Mouse (Mus musculus) urinary bladder, postnatal 25 days (tissue): ENCODE measurements around the gene Eml1.
A peak's percentile ranks its signal among the peaks of the same experiment; 100 is the strongest.
"Not testable (repeated sequence)": the region's sequence is repeated elsewhere in the genome, so short reads cannot be mapped to it uniquely, and the experiment has no call there.

Source experiments
- DNase-seq: peaks from one replicate; pipeline ENCODE4 v3.0.0; 2022; ENCODE audit warnings: low spot score

The Eml1 gene

DNA sequence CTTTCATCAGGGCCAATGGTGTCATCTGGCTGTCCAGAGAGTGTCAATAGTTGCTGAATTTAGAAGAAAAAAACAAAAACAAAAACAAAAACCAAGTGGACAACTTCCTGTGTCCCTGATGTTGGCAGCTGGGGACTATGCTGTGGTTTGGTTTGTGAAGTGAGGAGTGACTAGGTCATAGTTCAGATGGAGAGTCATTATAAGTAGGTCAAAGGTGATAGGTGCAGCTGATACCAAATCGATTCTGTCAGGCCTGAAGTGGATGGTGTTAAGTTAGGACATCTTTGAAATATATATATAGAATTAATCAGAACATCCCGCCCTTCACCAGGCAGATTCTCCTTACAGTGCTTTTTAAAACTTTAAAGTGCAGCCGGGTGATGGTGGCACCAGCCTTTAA, 103.7 kb downstream of the Eml1 start:
- DNase-seq = no peak

DNA sequence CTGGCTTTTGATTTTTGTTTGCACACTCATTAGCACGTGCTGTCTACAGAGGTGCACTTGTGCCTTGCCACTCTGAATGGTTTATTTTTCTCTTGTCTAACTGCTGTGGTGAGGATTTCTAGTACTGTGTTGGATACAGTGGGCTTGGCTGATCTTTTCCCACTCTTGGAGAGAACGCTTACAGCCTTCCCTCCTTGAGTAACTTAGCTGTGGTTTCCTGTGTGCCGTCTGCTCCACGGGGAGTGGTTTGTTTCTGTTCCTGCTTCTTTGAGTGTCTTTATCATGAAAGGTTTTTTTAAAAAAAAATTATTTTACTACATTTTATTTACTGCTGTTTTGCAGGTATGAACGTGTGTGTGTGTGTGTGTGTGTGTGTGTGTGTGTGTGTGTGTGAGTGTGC, 108.0 kb downstream of the Eml1 start:
- no peak for DNase-seq

DNA sequence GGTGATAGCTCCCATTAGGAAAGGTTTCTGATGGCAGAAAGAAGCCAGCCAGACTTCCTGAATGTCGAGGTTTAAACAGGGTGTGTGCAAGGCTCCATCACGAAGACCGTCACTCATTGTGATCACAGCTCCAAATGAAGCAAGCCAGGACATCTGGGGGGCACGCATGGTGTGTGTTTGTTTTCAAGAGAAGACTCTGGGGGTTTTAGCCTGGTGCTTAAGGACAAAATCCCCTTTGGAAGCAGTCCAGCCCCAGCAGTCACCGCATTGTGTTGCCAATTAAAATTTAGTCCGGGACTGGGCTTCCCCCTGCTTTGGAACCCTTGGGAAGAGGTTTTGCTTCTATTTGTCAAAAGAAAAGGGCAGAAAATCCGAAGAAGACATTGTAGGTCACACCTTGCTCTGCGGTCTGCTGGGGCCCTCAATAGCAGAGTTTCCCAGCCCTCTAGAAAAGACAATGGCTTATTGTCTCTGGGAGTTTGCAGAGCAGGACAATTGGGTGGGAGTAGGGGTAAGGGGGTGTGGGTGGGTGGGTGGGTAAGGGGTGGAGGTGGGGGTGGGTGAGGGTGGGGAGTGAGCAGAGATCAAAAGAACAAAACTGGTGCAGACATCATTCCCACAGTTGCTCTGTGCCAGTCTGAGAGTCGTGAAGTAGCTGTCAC, 110.1 kb downstream of the Eml1 start:
- DNase-seq = no peak

DNA sequence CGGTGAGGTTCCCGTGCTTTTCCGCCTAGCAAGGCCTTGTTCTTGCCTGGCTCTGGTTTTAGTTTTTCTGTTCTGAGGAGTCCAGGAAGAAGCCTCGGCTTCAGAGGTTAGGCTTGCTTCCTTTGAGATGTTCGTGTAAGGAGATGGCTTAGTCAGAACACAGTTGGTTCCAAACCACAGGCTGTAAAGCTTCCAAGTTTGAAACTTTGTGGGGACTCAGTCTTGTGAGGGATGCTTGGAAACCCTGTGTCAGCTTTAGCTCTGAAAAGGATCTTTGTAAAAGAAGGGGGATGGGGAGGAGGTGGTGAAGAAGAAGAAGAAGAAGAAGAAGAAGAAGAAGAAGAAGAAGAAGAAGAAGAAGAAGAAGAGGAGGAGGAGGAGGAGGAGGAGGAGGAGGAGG, 118.3 kb downstream of the Eml1 start:
- DNase-seq = no peak

DNA sequence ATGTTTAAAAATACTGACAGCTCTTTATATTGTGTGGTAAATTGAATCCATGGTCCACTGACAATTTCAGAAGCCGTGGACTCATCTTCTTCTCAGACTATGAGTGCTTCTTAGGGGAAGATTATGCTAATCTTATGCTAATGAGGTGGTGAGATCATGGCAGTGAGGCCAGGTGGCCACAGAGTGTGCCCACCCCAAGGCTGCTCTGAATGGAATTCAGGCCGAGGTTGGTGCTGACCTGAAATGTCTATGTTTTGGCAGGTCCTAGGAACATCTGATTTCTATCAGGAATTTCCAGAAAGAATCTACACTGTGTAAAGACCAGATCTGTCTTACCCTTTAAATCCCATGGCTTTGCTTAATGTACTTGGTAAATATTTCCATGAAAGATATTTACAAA, 119.0 kb downstream of the Eml1 start:
- DNase-seq = no peak

DNA sequence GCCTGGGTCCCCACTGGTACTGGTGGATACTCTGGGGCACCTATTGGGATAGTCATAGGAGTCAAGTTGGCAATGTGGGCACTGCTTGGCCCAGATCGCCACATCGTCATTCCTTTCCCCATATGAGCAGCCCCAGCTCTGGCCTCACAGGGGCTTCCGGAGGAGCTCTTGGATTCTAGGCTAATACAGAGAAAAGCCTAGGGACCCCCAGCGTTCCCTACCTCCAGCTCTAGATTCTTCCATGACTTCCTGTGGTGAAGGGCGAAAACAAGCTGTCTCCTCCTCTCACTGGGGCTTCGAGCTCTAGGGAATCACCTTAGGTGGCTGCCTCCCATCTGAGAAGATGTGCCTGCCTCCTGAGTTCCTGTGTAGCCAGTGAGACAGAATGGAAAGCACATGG, 119.6 kb downstream of the Eml1 start:
- no peak for DNase-seq

DNA sequence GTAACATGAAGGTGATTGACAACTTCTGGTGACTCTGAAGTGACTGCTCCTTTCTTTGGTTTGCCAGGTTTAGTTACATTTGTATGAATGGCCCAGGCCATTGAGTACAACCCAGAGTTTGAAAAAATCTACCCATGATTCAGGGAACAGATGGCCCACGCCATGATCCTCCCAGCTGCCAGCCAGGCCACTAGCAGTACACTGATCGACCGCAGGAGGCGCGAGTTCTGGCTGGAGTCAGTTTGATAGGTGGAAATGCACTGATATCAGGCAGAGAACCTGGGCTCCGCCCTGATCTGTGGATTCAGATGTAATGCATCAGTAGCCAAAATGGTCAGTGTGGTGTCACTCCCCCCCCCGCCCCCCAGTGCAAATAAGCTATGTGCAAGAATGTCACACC, 120.2 kb downstream of the Eml1 start:
- DNase-seq = no peak

DNA sequence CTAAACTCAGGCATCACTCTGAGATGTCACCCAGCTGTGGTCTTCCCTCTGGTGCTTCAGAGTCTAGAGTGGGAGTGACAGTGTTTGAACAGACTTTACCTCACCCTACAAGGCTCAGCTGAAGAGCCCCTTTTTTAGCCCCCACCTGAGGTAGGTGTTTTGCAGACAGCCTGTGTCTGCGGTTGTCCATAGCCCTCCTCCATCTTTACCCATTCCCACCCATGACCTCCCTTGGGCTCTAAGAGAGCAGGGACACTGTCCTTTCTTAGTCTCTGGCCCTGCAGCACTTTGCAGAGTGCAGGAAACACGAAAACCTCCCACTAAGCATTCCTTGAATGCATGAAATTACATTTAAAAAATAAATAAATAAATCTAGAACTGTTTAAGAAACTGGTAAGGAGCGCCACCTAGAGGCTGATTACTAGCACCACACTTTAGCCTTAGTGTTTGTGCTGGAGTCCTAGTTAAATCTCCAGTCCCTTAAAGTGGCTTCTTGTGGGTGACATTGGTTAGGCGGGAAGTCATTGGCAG, 123.3 kb downstream of the Eml1 start:
- DNase-seq = peak; percentile 39

DNA sequence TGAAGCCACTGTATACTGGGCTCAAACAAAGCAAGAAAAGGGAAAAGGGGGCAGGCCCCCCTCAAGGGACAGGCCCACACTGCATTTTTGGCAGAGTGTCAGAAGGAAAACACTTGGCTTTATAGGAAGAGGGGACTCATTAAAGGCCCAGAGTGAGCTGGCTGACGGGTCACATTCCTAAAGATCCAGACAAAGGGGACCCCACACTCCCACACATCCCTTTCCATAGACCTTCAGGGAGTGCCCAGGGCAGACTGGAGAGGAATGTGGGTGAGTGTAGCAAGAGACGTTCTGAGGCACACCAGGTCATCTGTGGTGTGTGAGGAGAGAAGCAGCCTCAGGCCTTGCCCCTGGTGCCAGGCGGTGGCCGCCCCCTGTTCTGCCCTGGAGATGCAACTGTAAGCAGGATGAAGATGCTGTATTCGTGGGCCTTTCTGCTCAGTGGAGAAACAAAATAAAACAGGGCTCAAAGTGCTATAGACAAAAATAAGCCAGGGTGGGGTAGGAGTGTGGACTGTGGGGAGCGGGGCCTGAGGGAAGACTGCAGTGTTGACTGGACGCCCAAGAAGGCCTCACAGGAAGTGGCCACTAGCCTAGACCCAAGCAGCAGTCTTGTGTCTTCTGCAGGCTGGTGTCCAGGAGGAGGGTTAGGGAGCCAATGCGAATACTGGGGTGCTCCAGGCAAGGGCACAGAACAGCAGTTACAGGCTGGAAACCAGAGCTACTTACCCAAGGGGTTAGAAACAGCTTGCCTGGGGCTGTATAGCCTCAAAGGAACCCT, 124.9 kb downstream of the Eml1 start:
- DNase-seq = no peak

DNA sequence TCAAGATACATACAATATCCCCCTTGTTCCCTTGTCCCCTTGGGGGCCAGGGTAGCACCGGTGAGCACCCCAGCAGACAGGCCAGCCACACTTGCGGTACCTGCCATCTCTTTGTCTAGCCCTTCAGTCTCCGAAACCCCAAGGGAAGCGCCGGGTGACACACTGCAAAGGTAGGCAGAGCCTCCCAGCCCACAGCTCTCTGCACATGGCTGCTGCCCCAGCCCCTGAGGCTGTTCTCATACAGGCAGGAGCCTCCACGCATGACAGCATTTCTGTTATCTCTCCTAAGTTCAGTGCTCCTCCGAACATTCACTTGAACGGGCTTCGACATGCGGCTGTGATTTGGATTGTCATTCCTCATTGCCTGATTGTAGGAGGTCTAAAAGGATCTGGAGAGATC, 132.3 kb downstream of the Eml1 start:
- no peak for DNase-seq

DNA sequence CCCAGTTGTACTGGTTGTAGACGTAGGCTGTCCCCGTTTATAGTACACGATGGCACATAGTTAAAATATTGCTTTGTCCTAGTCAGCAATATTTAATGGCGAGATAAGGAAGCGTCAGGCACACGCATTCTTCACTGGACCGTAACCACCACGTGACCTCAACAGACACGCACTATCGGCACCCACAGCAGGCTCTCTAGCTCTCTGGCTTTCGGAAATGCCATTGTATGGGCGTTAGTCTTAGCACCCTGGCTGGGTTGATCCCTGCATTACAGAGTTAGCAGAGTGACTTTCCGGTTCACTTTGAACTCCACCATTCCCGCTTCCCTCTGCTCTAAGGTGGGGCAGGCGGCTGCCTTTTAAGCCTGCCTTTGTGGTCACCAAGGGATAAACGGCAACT, 132.8 kb downstream of the Eml1 start:
- no peak for DNase-seq

DNA sequence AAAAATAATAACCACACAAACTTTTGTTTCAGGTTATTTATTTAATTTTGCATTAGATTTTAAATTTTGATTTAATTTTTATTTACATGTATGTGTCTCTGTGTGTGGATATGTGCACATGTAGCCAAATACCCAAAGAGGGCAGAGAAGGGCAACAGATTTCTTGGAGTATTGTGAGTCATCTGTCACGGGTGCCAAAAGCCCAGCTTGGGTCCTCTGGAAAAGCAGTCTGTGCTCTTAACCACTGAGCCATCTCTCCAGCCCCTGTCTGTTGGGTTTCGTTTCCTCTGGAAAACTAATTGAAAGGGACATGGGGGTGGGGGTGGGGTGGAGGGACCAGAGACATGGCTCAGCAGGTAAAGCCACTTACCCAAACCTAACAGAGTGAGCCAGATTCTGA, 135.1 kb downstream of the Eml1 start:
- DNase-seq = no peak

DNA sequence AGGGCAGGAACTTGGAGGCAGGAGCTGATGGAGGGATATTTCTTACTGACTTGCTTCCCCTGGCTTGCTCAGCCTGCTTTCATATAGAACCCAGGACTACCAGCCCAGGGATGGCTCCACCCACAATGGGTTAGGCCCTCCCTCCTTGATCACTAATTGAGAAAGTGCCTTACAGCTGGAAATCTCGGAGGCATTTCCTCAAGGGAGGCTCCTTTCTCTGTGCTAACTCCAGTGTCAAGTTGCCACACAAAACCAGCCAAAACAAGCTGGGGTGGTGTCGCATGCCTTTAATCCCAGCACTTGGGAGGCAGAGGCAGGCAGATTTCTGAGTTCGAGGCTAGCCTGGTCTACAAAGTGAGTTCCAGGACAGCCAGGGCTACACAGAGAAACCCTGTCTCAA, 136.3 kb downstream of the Eml1 start:
- not testable (repeated sequence) for DNase-seq

DNA sequence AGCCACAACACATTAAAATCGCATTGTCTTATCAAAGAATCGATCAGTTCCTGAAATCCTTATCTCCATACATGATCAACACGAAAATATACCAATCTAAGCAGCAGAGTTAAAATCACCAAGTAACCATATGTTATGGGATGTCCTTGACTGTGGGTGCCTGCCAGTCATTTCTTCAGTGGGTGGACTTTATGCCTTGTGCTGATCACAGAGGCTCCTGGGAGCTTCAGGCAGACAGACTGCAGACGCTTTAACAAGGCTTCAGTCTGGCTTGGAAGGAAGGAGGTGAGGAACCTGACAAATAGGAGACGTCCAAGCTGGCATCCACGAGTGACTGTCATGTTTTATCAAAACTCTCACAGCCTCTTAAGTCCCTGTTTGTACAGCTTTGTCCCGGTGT, 139.8 kb downstream of the Eml1 start:
- no peak for DNase-seq

DNA sequence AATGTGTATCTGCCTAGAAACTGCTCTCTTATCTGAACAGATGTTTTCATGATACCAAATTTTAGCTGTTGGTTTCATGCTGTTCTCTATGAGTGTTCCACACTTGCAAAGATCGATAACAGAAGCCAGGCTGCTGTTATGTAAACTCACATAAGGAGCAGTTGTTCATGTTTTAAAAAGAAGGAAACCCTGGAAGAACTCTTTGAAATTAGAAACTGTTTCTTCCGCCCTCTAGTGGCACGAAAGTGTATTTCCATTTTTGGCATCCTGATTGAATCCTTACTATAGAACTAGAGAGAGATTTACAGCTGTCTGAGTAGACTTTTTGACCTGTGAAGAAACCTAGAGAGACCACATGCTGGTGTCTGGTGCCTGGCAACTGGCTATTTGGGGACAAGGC, 140.3 kb downstream of the Eml1 start:
- no peak for DNase-seq

DNA sequence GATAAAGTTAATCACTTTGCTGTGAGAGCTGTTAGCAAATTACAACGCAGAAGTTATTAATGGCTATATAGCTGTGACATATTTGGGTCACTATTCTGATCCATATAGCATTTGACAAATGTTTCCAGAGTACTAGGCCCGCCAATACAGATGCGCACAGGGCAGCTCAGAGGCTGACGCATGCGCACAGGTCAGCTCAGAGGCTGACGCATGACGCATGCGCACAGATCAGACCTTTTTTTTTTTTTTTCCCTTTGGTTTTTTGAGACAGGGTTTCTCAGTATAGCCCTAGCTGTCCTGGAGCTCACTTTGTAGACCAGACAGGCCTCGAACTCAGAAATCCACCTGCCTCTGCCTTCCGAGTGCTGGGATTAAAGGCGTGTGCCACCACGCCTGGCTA, 144.7 kb downstream of the Eml1 start:
- DNase-seq = no peak

DNA sequence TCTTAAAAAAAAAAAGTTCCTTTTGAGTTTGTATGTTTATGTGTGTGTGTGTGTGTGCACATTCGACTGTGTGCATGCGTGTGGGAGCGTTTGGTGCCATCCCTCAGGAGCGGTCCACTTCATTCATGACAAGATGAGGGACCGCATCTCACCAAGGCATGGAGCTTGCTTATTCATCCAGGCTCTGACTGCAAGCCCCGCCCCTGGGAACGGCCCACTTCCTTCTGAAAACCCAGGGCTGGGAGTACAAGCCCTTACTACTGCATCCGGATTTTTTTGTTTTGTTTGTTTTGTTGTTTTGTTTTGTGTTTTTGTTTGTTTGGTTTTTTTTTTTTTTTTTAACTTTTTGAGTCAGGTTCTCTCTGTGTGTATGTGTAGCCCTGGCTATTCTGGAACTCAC, 148.6 kb downstream of the Eml1 start:
- no peak for DNase-seq

DNA sequence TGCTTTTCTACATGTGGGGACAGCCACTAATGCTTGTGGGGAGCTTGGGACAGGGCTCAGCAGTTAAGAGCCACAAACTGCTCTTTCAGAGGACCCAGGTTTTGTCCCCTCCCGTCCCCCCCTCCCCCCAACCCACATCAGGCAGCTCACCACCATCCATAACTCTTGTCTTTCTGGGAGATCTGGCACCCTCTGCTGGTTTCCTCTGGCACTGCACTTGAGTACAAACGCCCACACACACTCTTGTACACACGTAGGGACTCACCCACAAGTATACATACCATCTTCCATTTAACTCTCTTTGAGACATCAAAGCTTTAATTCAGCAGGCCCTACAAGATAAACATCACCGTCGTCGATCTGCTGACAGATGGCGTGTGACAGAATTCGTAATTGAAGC, 158.5 kb downstream of the Eml1 start:
- DNase-seq = no peak

DNA sequence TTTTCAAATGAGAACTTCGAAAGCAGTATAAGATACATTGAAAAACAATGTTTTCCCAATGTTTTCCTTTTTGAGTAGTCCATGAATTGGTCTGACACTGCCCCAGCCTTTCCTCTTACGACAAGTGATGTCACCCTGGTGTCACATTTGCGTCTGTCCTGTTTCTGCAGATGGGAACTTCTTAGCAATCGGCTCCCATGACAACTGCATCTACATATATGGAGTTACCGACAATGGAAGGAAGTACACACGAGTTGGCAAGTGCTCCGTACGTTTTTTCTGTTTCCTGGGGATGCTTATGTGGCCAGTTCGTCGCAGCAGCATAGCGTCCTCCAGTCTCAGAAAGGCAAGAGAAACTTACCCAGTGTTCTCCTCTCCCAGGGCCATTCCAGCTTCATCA, 163.7 kb downstream of the Eml1 start:
- DNase-seq = no peak

DNA sequence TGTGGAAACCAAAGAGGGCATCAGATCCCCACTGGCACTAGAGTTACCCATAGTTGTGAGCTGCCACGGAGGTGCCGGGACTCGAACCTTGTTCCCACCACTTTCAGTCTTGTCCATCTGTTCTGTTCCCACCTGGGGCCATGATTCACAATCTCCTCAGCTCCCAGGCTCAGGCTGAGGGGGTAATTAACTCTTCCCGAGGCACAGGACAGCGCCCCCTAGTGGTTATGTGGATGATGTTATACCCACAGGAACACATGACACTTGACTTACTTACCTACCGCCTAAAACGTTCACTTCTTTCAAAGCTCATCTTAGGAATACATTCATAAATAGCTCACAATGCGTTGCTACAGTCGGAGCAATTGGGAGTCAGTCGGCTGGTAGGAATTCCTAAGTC, 165.7 kb downstream of the Eml1 start:
- no peak for DNase-seq

DNA sequence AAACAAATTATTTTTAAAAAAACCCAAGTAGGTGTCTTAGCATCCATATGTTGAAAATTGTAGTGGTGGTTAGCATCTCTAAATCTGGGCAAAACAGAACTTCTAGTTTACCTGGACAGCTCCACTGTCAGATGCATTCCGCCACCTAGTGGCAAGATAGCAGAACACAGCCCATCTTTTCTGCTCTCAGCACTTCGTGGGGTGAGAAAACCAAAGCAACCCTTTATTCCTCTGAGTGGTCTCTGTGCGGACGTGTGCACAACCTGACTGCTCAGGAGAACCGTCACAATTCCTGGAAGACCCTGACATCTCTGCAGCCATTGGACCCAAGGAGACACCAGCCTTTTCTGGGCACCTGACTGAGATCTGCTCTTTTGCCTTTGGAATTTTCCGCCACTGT, 170.3 kb downstream of the Eml1 start:
- no peak for DNase-seq

DNA sequence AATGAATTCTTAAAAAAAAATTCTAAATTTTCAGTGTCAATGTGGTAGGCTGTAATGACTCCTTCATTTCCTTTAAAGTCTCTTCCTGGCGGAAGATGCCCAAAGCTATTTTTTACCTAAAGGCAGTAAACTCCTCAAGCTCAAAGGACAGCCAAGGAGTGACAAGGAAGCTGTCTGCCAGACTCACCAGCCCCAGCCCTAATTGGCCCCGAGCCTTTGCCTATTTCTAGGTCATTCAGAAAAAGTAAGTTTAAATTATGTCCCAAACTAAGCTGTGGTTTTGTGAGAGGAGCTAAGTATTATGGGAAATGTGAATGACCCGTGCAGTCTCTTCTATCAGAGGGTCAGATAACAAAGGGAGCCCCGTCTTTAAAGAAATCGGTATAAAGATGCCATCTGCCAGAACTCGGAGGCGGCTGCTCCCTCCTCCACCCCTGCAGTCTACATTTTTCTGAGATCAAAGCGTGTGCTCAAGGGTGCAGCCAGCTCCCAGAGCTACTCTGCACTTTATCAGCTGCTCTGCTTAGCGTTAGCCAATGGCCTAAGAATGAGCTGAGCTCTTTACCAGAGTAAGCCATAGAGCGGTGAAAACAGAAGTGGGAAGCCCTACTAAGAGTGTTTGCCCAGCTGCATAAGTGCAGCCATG, 175.9 kb downstream of the Eml1 start:
- no peak for DNase-seq

DNA sequence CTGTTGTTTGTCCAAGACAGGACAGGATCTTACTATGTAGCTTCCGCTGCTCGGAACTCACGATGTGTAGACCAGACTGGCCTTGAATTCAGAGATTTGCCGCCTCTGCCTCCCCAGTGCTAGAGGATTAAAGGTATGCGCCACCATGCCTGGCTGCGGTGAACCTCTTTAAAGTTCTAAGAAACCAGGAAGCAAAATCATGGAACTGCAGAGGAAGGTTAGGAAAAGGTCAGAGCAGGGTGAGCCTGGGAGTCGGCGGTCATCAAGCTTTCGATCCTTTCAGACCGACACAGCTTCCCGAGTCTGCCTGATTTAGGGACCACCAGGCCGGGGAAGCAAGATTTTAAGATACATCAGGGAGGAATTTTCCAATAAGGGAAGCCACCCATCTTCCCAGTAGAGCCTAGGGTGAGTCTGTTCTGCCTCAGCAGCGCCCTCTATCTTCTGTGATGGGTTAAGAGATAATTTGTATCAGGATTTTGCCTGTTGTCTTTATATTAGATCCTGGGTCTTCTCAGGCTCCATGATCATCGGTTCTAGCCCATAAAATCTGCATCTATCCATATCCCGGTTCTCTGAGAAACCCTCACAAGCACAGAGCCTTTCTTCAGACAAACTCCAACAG, 176.6 kb downstream of the Eml1 start:
- no peak for DNase-seq
